Mouse (Mus musculus) embryo, embryonic 10.5 days (tissue): ENCODE data around the gene Taf9b.
"Not testable (repeated sequence)": the region's sequence is repeated elsewhere in the genome, so short reads cannot be mapped to it uniquely, and the experiment has no call there.

Source experiments
- DNase-seq: peaks from one replicate; pipeline ENCODE4 v3.0.0-alpha.2; 2015; ENCODE audit warnings: low spot score

Gene Taf9b

DNA sequence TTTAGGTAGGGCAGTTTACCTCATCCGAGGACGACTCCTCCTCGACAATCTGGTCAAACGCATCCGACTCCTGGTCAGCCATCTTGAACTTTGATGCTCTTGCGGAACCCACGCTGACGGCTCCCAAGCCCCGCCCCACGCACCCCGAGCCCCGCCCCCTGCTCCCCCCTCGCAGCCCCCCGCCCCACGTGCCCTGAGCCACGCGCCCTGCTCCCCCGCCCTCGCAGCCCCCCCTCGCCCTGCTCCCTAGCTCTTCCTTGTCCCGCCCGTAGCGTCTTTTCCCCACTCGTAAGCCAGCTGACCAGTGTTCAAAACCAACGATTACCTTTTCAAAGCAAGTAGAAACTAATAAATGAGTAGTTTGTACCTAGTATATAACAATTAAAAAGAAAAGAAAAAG lies at the start of gene Taf9b:
Gene Taf9b, minus strand, starts transcription at position 101 of the 400 bp plus-strand sequence.
- DNase-seq, result no peak

DNA sequence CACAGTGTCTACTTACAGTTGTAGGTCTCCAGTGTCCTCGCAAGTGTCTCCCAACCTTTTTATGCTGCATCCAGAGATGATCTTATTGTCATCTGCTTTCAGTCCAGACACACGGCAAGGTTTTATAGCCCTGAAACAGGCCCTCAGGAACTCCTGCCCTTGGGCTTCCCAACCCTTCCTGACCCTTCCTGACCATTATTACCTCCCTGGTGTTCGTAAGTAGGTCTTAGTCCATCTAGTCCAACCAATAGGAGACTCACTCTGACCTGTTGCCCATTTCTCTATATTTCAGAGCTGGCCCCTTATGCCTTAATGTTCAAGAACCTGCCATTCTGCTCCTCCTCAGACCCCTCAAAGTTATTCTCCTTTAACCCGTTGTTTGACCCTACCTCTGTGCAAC lies 34.3 kb upstream of the Taf9b start, which contains the start of gene Fnd3c2:
Gene Fnd3c2, minus strand, starts transcription at position 101 of the 400 bp plus-strand sequence.
- no peak for DNase-seq

DNA sequence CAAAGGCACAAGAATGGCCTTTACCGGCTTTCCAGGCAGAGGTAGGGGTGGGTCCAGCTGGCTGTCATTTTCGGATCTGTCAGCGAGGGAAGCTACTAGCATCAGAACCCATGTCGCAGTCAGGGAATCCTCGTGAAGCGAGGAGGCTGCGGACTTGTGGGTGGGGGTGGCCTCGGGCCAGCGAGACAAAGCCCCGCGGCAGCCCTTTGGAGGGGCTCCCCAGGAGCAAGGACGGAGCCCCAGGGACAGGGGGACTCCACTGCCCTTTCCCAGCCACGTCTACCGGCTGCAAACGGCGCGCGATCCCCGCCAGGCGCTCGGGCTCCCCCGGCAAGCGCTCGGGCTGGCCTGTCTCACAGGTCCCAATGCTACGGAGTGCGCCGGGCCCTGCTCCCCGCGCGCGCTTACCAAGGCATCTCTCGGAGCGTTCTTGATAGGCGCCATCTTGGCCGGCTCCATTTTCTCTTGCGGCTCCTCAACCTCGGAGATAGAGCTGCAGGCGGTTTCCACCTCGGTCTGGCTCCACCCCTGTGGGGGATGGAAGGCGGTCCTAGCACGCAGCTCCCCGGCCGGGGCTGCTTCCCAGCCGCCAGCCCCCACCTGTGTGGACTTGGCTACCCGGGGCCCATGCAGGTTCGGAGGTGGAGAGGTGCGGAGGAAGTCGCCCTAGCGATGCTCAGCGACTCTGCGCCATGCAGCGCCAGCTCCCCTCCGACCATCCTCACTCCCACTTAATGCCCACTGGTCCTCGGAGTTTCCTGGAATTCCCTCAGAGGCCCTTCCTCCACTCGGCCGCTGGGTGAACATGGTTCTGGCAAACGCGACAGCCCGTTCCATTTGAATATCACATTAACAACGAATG lies 1.6 kb downstream of the Taf9b start:
- DNase-seq, result peak; percentile 77

DNA sequence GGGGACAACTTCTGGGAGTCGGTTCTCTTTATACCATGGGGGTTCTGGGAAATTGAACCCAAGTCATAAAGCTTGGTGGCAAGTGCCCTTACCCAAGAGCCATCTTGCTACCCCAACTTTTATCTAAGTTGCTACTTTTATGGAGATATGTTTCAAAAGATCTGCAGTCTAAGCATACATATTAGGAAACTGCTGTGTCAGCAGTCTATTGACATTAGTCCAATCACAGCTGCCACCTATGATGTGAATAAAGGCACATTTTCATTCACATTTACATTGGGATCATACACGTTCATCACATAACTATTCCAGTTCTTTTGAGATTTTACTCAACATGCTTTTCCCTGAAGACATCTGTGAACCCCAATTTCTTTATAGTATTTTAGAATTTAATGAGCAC lies 11.9 kb downstream of the Taf9b start:
- DNase-seq, result no peak

DNA sequence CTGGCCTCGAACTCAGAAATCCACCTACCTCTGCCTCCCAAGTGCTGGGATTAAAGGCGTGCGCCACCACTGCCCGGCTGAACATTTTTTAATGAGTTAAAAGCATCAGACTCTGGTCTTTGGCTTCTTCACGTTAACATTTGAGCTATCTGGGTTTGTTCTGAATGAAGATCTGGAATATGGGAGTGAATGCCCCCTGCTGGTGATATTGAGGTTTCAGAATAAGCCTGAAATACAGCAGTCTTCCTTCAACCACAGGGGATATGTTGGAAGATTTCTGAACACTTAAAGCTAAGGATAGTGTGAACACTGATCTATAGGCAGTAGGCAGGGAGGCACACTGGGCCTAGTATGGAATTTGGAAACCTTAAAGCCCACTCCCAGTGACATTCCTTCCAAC lies 22.1 kb downstream of the Taf9b start:
- DNase-seq, result peak; percentile 14

DNA sequence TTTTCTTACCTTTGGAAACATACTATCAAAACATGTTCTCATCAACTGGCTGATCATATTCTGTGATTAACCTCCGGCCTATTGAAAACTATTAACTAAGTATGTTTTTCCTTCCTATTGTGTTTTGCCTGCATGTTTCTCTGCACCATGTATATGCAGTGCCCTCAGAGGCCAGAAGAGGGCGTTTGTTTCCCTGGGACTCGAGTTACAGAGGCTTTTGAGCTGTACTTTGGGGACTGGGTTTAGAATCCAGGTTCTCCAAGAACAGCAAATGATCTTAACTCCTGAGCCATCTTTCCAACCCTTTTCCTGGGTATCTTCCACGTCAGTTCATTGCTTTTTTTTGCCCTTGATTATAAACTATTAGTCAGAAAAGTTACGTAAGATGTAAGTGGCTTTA lies 23.6 kb downstream of the Taf9b start:
- DNase-seq, result peak; percentile 37

DNA sequence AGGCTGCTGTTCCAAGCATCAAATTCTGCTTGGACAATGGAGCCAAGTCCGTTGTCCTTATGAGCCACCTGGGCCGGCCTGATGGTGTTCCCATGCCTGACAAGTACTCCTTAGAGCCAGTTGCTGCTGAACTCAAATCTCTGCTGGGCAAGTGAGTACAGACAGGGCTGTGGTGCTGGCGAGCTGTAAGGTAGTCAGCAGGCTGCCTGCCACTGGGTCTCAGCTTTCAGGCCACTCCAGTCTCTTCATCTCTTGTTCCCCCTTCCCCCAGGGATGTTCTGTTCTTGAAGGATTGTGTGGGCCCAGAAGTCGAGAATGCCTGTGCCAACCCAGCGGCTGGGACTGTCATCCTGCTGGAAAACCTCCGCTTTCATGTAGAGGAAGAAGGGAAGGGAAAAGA lies 26.6 kb downstream of the Taf9b start:
- not testable (repeated sequence) for DNase-seq

DNA sequence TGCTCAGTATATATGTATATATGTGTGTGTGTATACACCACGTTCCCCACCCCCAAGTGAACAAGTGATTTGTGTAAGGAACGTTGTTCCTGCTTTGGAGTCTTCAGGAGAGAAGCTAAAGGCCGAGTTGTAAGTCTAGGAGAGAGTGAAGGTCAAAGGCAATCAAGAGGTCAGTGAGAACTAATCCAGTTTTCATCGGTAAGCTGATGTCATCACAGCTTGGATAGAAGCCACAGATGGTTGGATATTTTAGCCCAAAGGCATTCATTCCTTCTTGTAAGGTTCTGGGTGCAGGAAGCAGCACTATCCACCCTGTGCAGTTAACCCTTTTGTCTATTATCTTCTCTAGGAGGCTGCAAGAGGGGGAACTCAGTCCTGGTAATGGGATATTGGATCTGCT lies 30.9 kb downstream of the Taf9b start:
- peak; percentile 6 for DNase-seq

DNA sequence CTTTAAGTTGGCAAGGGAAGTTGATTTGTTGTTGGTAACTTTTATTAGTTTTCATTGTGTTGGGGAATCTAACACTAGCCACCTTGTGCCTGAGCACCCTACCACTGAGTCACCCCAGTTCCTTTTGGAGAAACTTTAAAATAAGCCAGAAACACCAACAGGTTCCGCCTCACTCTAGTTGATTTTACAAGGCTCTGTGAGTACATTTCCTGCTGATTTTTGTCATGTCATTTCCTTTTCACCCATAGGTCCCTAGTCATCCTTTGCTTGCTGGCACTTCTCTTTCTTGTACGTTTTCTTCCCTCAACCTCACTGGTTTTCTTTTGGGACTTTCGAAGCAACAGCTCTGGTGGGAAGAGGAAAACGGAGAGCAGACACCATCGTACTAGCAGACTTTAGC lies 31.6 kb downstream of the Taf9b start:
- no peak for DNase-seq

DNA sequence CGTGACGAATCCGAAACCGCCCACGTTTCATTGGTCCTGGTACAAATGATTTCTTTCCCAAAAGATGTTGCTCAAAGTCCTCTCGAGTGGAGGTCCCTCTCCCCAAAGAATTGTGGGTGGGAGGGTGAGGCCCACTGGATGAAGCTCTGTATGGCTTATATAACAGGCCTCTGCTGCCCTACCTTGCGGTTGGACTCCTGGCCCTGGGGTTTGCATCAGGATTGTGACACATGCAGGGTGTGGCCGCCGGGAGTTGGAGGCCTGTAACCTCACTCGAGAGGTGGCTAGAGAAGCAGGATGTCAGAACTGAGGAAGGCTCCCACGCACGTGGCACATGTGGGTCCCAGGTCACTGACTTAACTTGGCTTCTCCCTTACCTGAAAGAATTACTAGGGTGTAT lies 33.2 kb downstream of the Taf9b start:
- peak; percentile 19 for DNase-seq

DNA sequence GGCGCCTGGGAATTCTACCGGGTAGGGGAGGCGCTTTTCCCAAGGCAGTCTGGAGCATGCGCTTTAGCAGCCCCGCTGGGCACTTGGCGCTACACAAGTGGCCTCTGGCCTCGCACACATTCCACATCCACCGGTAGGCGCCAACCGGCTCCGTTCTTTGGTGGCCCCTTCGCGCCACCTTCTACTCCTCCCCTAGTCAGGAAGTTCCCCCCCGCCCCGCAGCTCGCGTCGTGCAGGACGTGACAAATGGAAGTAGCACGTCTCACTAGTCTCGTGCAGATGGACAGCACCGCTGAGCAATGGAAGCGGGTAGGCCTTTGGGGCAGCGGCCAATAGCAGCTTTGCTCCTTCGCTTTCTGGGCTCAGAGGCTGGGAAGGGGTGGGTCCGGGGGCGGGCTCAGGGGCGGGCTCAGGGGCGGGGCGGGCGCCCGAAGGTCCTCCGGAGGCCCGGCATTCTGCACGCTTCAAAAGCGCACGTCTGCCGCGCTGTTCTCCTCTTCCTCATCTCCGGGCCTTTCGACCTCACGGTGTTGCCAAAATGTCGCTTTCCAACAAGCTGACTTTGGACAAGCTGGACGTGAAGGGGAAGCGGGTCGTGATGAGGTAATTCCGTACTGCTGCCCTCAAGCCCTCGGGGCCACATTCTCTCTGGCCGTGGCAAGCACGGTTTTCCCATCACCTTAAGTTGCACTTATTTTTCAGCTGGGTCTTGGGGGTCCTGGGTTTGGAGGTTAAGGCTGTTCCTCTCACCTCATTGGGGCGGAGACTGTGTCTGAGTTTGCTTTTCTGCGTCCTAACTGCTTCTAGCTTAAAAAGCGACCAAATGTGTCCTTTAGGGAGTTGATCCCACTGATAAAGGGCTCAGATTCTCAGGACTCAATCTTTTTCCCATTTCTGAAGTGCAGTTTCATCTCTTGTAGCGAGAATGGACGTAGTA lies 34.0 kb downstream of the Taf9b start, which contains the start of gene Pgk1:
Gene Pgk1, plus strand, starts transcription at position 388 of the 937 bp plus-strand sequence.
- DNase-seq, result peak; percentile 95

DNA sequence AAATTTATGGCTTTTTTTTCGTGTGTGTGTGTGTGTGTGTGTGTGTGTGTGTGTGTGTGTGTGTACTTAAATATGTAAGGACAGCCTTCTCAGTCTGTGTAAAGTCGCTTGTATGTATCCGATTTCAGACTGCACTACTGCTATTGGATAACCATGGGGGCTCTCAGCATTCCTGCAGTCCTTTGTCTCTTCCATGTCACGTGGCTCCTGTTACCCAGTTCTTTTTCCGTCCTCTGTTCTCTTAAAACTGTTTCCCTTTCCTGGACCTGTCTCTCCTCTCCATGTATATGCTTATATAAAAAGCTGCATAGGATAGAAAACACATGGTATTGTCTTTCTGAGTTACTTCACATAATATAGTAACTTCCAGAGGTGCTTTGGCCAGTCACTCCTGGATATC lies 35.3 kb downstream of the Taf9b start:
- DNase-seq, result peak; percentile 76

DNA sequence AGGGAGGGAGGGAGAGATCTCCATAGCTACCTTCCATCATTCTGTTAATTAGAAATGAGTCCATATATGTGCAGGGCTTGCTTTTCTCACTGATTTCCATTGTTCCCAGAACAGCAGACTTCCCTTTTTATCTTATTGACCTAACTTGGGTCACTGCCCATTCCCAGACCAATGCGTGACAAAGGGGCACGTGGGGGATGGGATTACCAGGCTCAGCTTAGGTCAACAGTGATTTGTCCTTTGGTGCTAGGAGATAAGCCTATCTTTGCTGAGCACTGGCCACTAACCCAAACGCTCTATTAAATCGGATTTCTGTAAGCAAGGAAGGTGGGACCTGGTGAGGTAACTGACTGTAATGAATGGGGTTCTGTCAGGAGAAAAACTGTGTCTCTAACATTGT lies 36.7 kb downstream of the Taf9b start:
- peak; percentile 30 for DNase-seq

DNA sequence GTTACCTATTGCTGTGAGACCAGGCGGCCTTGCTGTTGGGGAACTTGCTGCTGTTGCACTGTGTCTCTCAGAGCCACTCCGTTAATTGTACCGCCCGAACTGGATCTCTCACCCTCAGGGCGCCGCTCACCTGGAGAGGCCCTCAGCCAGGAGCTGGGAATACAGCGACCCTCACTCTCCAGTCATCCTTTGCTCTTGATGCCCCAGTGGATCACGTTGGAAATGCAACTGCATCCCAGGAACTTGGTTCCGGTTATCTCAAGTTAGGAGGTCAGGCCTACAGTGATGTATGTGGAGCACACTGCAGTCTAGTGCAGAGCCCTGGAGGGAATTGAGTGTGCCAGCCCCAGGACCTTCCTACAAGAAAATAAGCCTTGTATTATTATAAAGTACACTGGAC lies 44.6 kb downstream of the Taf9b start:
- no peak for DNase-seq

DNA sequence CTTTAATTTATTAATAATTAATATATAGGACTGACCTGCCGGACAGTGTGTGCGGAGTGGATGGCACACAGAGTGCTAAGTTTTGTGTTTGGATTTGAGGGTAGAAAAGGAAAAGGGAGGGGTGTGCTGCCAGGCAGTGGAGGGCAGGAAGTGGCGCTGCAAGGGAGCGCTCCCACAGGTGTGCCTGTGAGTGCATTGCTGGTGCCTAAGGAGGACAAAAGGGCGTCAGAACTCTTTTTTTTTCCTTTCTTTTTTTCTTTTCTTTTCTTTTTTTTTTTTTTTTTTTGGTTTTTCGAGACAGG lies 49.2 kb downstream of the Taf9b start:
- DNase-seq, result no peak

DNA sequence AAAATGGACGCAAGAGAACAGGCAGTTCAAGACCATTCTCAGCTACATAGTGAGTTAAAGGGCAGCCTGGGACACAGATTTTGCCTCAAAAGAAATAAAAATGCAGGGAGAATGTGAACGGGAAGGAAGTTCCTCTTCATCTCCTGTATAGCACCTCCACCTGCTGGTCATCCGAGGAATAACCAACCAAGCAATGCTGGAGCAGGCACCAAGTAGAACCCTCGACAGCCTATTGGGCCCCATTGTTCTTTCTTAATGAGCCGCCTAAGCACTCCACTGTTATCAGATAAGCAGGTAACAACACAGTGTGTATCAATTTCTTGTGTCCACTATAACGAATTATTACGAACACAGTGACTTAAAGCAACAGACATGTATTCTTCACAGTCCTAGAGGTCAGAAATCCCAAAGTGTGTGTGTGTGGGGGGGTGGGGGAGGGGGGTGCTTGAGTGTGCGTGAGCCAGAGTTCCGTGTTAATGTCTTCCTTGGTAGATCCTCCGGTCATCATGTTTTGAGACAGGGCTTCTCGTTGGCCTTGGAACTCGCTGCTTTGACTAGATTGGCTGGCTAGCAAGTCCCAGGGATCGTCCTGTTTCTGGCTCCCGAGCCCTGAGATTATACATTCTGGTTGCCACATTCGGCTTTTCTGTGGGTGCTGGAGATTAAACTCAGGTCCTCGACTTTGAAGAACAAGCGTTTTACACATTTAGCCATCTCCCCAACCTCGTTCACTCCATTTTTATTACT lies 49.7 kb downstream of the Taf9b start:
- DNase-seq, result peak; percentile 89

DNA sequence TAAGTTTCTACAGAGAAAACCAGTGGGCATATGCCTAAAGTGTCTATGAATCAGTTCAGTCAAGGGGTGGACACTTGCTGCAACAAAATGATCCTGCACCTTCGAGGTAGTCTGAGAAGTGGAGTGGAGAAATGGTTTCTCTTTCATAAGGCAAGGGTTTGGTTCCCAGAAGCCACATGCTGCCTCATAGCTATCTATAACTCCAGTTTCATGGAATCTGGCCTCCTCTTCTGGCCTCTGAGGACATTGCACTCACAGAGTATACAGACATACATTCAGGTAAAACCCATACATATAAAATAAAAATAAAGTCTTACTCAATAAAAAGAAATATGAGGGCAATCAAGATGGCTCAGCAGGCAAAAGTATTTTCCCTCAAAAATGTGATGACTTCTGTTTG lies 55.9 kb downstream of the Taf9b start:
- no peak for DNase-seq

DNA sequence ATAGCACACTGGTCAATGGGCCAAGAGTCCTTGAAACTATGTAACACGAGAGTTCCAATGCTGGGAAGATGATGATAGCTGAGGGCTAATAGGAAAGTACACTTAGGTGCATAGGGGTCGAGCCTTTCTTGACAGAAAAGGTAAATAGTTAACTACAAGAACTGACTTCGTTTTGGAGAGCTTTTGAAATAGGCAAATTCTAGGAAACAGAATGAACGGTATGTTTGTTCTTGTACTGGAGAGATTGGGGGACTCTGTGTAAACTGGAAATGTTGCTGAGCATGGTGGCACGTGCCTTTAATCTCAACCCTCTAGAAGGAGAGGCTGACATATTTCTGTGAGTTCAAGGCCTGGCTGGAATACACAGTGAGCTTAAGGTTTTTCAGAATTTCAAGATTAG lies 56.4 kb downstream of the Taf9b start:
- DNase-seq, result no peak

DNA sequence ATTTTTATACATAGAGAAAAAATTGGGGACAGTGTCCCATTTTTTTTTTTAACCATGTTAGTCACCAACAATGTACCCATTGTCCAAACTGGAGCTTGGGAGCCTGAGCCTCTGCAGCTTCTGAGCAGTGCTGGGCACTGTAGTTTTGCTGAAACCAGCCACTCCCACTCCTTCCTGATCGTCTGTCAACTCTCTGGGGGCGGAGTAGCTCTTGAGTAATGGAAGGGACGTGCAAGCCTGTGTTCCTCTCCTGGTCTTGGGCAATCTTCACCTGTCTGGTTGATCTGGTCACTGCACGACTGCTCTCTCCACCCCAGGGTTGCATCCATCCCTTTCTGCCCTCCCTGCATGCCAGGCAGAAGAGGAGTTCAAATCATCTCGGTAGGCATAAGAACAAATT lies 57.0 kb downstream of the Taf9b start:
- no peak for DNase-seq
